Mouse (Mus musculus) CH12.LX (cell line): ENCODE data around the gene Rest.
"Not testable (repeated sequence)": the region's sequence is repeated elsewhere in the genome, so short reads cannot be mapped to it uniquely, and the experiment has no call there.

Experiments
- CTCF ChIP-seq, 2 experiments: IDR thresholded peaks in 1 of 2; conservative IDR thresholded peaks in 1 of 2; 2 replicates each; pipeline ENCODE4 v1.5.1; 2011 to 2012; ENCODE audit warnings: low read depth in 2 of 2, low read length in 2 of 2, improper control_type of control experiment in 1 of 2, inconsistent platforms in 1 of 2, mild to moderate bottlenecking in 1 of 2, moderate library complexity in 1 of 2
- GABPA ChIP-seq: IDR thresholded peaks from 2 replicates; pipeline ENCODE4 v1.6.1; 2012; ENCODE audit warnings: low read depth, low read length, improper control_type of control experiment, inconsistent platforms; ENCODE audit not compliant: insufficient replicate concordance
- MAFK ChIP-seq: IDR thresholded peaks from 2 replicates; pipeline ENCODE4 v1.6.1; 2011; ENCODE audit warnings: low read length, improper control_type of control experiment; ENCODE audit not compliant: insufficient replicate concordance
- SIN3A ChIP-seq: IDR thresholded peaks from 2 replicates; pipeline ENCODE4 v1.6.1; 2012; ENCODE audit warnings: low read length, improper control_type of control experiment, inconsistent platforms
- ZNF384 ChIP-seq: IDR thresholded peaks from 2 replicates; pipeline ENCODE4 v1.6.1; 2012; ENCODE audit warnings: low read depth, low read length, improper control_type of control experiment, inconsistent platforms

- TF ChIP-seq MAFK, result peak; percentile 67; the same call in 1 of the 2 replicates
- TF ChIP-seq ZNF384; CTCF (conservative IDR thresholded peaks at IDR 0.05 in 1 of 2, IDR thresholded peaks at IDR 0.05 in 1 of 2; ENCODE audit: low read depth in 2 of 2, low read length in 2 of 2); SIN3A; GABPA: not testable (repeated sequence)
Observed at GRCm38 (mm10) chr5:77231863-77232262, 33.4 kb upstream of the Rest start.
